Mouse (Mus musculus) kidney, adult 2 months (tissue): ENCODE data around the gene Tab3.
A peak's percentile ranks its signal among the peaks of the same experiment; 100 is the strongest.

Experiments
- CTCF ChIP-seq: fragments of 200-500 bp; conservative IDR thresholded peaks from 2 replicates; pipeline ENCODE4 v1.5.1; 2011; ENCODE audit warnings: low read depth, mild to moderate bottlenecking, control low read depth, low read length, moderate library complexity, mixed read lengths; ENCODE audit not compliant: insufficient read depth, insufficient read length
- POLR2A ChIP-seq: fragments of 200-500 bp; IDR thresholded peaks from one replicate; pipeline ENCODE4 v1.6.1; 2011; ENCODE audit warnings: low read depth, low read length, control low read depth

GRCm38 (mm10) chrX:85676808-85677207 is 103.0 kb downstream of the Tab3 start:
- TF ChIP-seq CTCF, result peak; percentile 35
- no peak for TF ChIP-seq POLR2A
